Mouse (Mus musculus) CH12.LX (cell line): Measurements from ENCODE around the gene Cmc2. TPM values are rescaled to one million over a fixed set of nuclear protein-coding genes. Genes with fewer than 3 reads are reported as not detected.

ENCODE experiments used
- DNase-seq: peaks from one replicate; pipeline ENCODE4 v3.0.0-alpha.2; 2013; ENCODE audit errors: extremely low read depth
- H3K27ac ChIP-seq: 2 replicates; pipeline ENCODE4 v1.5.1; 2012; ENCODE audit warnings: low read depth, mild to moderate bottlenecking, control low read depth, moderate library complexity; ENCODE audit not compliant: insufficient read depth
- H3K27me3 ChIP-seq: replicated peaks from 2 replicates; pipeline ENCODE3; 2012; ENCODE audit warnings: inconsistent platforms
- H3K36me3 ChIP-seq, 2 experiments: replicated peaks in 1 of 2; 2 replicates each; pipeline versions ENCODE3 to v1.6.1; 2012; ENCODE audit warnings: inconsistent platforms in 1 of 2, low read length in 1 of 2, mild to moderate bottlenecking in 1 of 2, mixed read lengths in 1 of 2, moderate library complexity in 1 of 2; ENCODE audit not compliant: control insufficient read depth in 1 of 2, insufficient read depth in 1 of 2
- H3K4me1 ChIP-seq, 2 experiments: 2 replicates each; pipeline ENCODE4 v1.6.1; 2012; ENCODE audit warnings: inconsistent platforms in 1 of 2, moderate library complexity in 1 of 2; ENCODE audit not compliant: insufficient read depth in 2 of 2, control insufficient read depth in 1 of 2
- H3K4me2 ChIP-seq: 2 replicates; pipeline ENCODE4 v1.6.1; 2012; ENCODE audit warnings: low read depth, mild to moderate bottlenecking, control low read depth; ENCODE audit not compliant: poor library complexity, insufficient read depth, severe bottlenecking
- H3K4me3 ChIP-seq, 3 experiments: fragments of 150-350 bp in 1 of 3; sonication (generic) in 1 of 3; replicated peaks in 1 of 3; 2 replicates each; pipeline versions ENCODE3 to v1.5.1; 2011 to 2012; ENCODE audit warnings: low read depth in 2 of 3, low read length in 2 of 3, mild to moderate bottlenecking in 2 of 3, moderate library complexity in 2 of 3, control low read depth in 1 of 3, improper control_type of control experiment in 1 of 3, inconsistent platforms in 1 of 3, mixed read lengths in 1 of 3; ENCODE audit not compliant: poor library complexity in 1 of 3
- H3K79me2 ChIP-seq: replicated peaks from 2 replicates; pipeline ENCODE4 v1.6.1; 2012; ENCODE audit warnings: mild to moderate bottlenecking, moderate library complexity; ENCODE audit not compliant: control insufficient read depth, poor library complexity, insufficient read depth, severe bottlenecking; ENCODE audit errors: extremely low read depth
- H3K9ac ChIP-seq: 2 replicates; pipeline ENCODE4 v1.6.1; 2012; ENCODE audit warnings: low read depth, mild to moderate bottlenecking, control low read depth, moderate library complexity; ENCODE audit not compliant: insufficient read depth
- H3K9me3 ChIP-seq: replicated peaks from 2 replicates; pipeline ENCODE3; 2012; ENCODE audit warnings: low read length, inconsistent platforms, mixed read lengths
- BHLHE40 ChIP-seq: IDR thresholded peaks from 2 replicates; pipeline ENCODE4 v1.6.1; 2011; ENCODE audit warnings: mild to moderate bottlenecking, low read depth, low read length, improper control_type of control experiment
- CHD2 ChIP-seq: IDR thresholded peaks from 2 replicates; pipeline ENCODE4 v1.6.1; 2011; ENCODE audit warnings: low read length, improper control_type of control experiment
- CTCF ChIP-seq, 2 experiments: IDR thresholded peaks in 1 of 2; conservative IDR thresholded peaks in 1 of 2; 2 replicates each; pipeline ENCODE4 v1.5.1; 2011 to 2012; ENCODE audit warnings: low read depth in 2 of 2, low read length in 2 of 2, improper control_type of control experiment in 1 of 2, inconsistent platforms in 1 of 2, mild to moderate bottlenecking in 1 of 2, moderate library complexity in 1 of 2
- EP300 ChIP-seq: IDR thresholded peaks from 2 replicates; pipeline ENCODE4 v1.6.1; 2011; ENCODE audit warnings: low read length, improper control_type of control experiment
- GABPA ChIP-seq: IDR thresholded peaks from 2 replicates; pipeline ENCODE4 v1.6.1; 2012; ENCODE audit warnings: low read depth, low read length, improper control_type of control experiment, inconsistent platforms; ENCODE audit not compliant: insufficient replicate concordance
- HCFC1 ChIP-seq: IDR thresholded peaks from 2 replicates; pipeline ENCODE4 v1.6.1; 2012; ENCODE audit warnings: low read depth, mild to moderate bottlenecking, inconsistent platforms, low read length, improper control_type of control experiment
- IRF4 ChIP-seq: IDR thresholded peaks from 2 replicates; pipeline ENCODE4 v1.6.1; 2014; ENCODE audit warnings: low read depth, mild to moderate bottlenecking, inconsistent platforms, low read length, improper control_type of control experiment
- JUND ChIP-seq: conservative IDR thresholded peaks from 2 replicates; pipeline ENCODE4 v1.6.1; 2011; ENCODE audit warnings: low read depth, low read length, improper control_type of control experiment
- MAX ChIP-seq: IDR thresholded peaks from 2 replicates; pipeline ENCODE4 v1.6.1; 2011; ENCODE audit warnings: low read length, improper control_type of control experiment
- MYC ChIP-seq: IDR thresholded peaks from 2 replicates; pipeline ENCODE4 v1.6.1; 2011; ENCODE audit warnings: low read depth, mild to moderate bottlenecking, improper control_type of control experiment, low read length
- NELFE ChIP-seq: IDR thresholded peaks from 2 replicates; pipeline ENCODE4 v1.6.1; 2011; ENCODE audit warnings: low read depth, low read length, improper control_type of control experiment
- NRF1 ChIP-seq: IDR thresholded peaks from 2 replicates; pipeline ENCODE4 v1.6.1; 2014; ENCODE audit warnings: low read depth, mild to moderate bottlenecking, inconsistent platforms, low read length, improper control_type of control experiment, moderate library complexity
- PAX5 ChIP-seq: IDR thresholded peaks from 2 replicates; pipeline ENCODE4 v1.6.1; 2012; ENCODE audit warnings: low read length, inconsistent platforms, mixed read lengths
- POLR2AphosphoS2 ChIP-seq: IDR thresholded peaks from 2 replicates; pipeline ENCODE4 v1.6.1; 2011; ENCODE audit warnings: low read depth, low read length, improper control_type of control experiment
- RAD21 ChIP-seq: IDR thresholded peaks from 2 replicates; pipeline ENCODE4 v1.6.1; 2011; ENCODE audit warnings: low read depth, mild to moderate bottlenecking, low read length, improper control_type of control experiment, moderate library complexity
- UBTF ChIP-seq: IDR thresholded peaks from 2 replicates; pipeline ENCODE4 v1.6.1; 2012; ENCODE audit warnings: low read depth, mild to moderate bottlenecking, inconsistent platforms, low read length, improper control_type of control experiment, moderate library complexity
- USF1 ChIP-seq: IDR thresholded peaks from 2 replicates; pipeline ENCODE4 v1.6.1; 2014; ENCODE audit warnings: low read depth, mild to moderate bottlenecking, inconsistent platforms, low read length, improper control_type of control experiment
- ZKSCAN1 ChIP-seq: IDR thresholded peaks from 2 replicates; pipeline ENCODE4 v1.6.1; 2012; ENCODE audit warnings: low read depth, inconsistent platforms, low read length, improper control_type of control experiment, borderline replicate concordance
- ZMIZ1 ChIP-seq: IDR thresholded peaks from 2 replicates; pipeline ENCODE4 v1.6.1; 2012; ENCODE audit warnings: low read depth, mild to moderate bottlenecking, inconsistent platforms, low read length, improper control_type of control experiment
- ZNF384 ChIP-seq: IDR thresholded peaks from 2 replicates; pipeline ENCODE4 v1.6.1; 2012; ENCODE audit warnings: low read depth, low read length, improper control_type of control experiment, inconsistent platforms
- dilution Hi-C: fragments of 300-500 bp; cut with MboI; formaldehyde crosslinking; loops from 2 replicates; pipeline ENCODE4 v1.14.3; 2020; ENCODE audit warnings: low sequenced_read_pairs; ENCODE audit not compliant: extremely low pct_unique_long_range_greater_than_20kb, extremely low pct_ligation_motif_present
- in situ Hi-C: fragments of 300-500 bp; cut with MboI; formaldehyde crosslinking; loops from 3 replicates; pipeline ENCODE4 v1.14.3; 2019; ENCODE audit warnings: low sequenced_read_pairs, low pct_ligation_motif_present, low pct_unique_long_range_greater_than_20kb, mixed read lengths
- polyA plus RNA-seq: library from polyadenylated mRNA; unstranded; fragments of >175 nt; gene quantifications from 2 replicates; pipeline ENCODE4 v1.2.1, GENCODE M21; 2012; ENCODE audit warnings: low read depth; ENCODE audit not compliant: insufficient read length
- total RNA-seq, 2 experiments: library from RNA; depleted of rRNA; stranded (reverse); fragments of 300-350 nt in 1 of 2; fragments of >200 nt in 1 of 2; gene quantifications; 2 replicates each; pipeline ENCODE4 v1.2.3; 2012 to 2014

Gene Cmc2
- total and polyA plus RNA-seq, 3 experiments = 29.1 to 55.1 (median 39.4) TPM

GRCm38 (mm10) chr8:116969531-116969930 lies 48.3 kb upstream of the Cmc2 start:
- Histone ChIP-seq H3K27me3 (no peaks in the 10 kb centered on the region), H3K4me3 (no peak overlapping the region), H3K9ac (no peak overlapping the region), H3K4me2 (no peak overlapping the region), H3K4me1 (no peaks in the 10 kb centered on the region), H3K79me2 (no peaks in the 10 kb centered on the region), H3K36me3 (no peaks in the 10 kb centered on the region), H3K27ac (no peak overlapping the region), H3K9me3 (no peaks in the 10 kb centered on the region)
- dilution Hi-C loops (no loop called here), in situ Hi-C loops (no loop called here)
- TF ChIP-seq ZMIZ1 (no peak), IRF4 (no peak), EP300 (no peak), MAX (no peak), PAX5 (no peak), RAD21 (no peak)
- no peak for DNase-seq

DNA sequence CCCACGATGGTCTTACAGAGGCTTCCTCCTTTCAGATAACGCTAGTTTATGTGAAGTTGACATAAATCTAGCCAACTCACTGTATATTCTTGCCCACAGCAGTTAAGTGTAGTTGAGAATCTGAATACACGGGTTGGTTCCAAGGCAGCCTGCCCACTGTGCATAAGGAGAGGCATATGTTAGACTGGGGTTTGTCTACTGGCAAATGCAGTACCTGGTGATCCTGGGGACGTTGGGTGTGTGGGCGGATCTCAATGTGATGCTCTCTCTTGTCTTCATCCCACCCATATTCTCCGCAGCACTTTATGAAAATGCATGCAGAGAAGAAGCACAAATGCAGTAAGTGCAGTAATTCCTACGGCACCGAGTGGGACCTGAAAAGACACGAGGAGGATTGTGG lies 33.2 kb upstream of the Cmc2 start:
- no peak overlapping the region for H3K27ac ChIP-seq
- no peak overlapping the region for H3K9ac ChIP-seq
- H3K36me3 ChIP-seq = peaks cover 61 to 85% of the 10 kb centered on the region in 2 experiments
- no peaks in the 10 kb centered on the region for H3K9me3 ChIP-seq
- peaks cover 0 to 29% of the 10 kb centered on the region in 2 experiments; a peak in 3 of 4 replicates for H3K4me1 ChIP-seq
- peaks cover 8% of the 10 kb centered on the region; the same call in 1 of the 2 replicates for H3K79me2 ChIP-seq
- dilution Hi-C loops = no loop called here
- no peak for DNase-seq
- in situ Hi-C loops = no loop called here
- TF ChIP-seq POLR2AphosphoS2 = no peak
- no peak for TF ChIP-seq MYC
- TF ChIP-seq NRF1 = no peak
- TF ChIP-seq ZKSCAN1 = no peak
- no peak for TF ChIP-seq HCFC1
- TF ChIP-seq CTCF (conservative IDR thresholded peaks at IDR 0.05 in 1 of 2, IDR thresholded peaks at IDR 0.05 in 1 of 2; ENCODE audit: low read depth in 2 of 2, low read length in 2 of 2) = no peak
- TF ChIP-seq CHD2 = no peak
- no peak for TF ChIP-seq USF1
- TF ChIP-seq JUND = no peak
- no peak for TF ChIP-seq PAX5
- TF ChIP-seq GABPA = no peak
- TF ChIP-seq UBTF = no peak
- no peak for TF ChIP-seq BHLHE40
- no peak for TF ChIP-seq ZNF384
- no peak for TF ChIP-seq NELFE
- H3K4me2 ChIP-seq = no peak overlapping the region
- no peaks in the 10 kb centered on the region for H3K27me3 ChIP-seq
- no peak overlapping the region for H3K4me3 ChIP-seq
